Mouse (Mus musculus): Measurements from ENCODE around the gene Gm20388.

DNA sequence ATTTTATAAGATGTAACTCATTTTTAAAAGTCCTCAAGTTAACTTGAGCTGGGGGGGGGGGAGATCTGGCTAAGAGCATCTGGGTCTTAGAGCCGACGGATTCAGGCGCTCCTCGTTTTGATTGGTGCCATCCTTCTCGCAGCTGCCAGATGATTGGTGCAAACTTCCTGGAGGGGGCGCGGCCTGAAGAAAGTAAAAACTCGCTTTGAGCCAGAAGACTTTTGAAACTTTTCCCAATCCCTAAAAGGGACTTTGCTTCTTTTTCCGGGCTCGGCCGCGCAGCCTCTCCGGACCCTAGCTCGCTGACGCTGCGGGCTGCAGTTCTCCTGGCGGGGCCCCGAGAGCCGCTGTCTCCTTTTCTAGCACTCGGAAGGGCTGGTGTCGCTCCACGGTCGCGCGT, 1205.3 kb downstream of the Gm20388 start, which contains the start of gene Foxc2:
- TF ChIP-seq POLR2A (IDR thresholded peaks at IDR 0.05; ENCODE audit: insufficient read depth, low read length) (no peak), CTCF (IDR thresholded peaks at IDR 0.05; ENCODE audit: low read depth, low read length) (no peak)

All from ES-Bruce4 (cell line).